Mouse (Mus musculus) heart, postnatal 0 days (tissue): ENCODE measurements around the gene Mre11a.

Source experiments
- CTCF ChIP-seq: IDR thresholded peaks from 2 replicates; pipeline ENCODE4 v1.5.1; 2016; ENCODE audit warnings: antibody characterized with exemption, control low read depth, low read depth
- EP300 ChIP-seq: IDR thresholded peaks from 2 replicates; pipeline ENCODE4 v1.6.1; 2016; ENCODE audit warnings: antibody characterized with exemption, low read depth

DNA sequence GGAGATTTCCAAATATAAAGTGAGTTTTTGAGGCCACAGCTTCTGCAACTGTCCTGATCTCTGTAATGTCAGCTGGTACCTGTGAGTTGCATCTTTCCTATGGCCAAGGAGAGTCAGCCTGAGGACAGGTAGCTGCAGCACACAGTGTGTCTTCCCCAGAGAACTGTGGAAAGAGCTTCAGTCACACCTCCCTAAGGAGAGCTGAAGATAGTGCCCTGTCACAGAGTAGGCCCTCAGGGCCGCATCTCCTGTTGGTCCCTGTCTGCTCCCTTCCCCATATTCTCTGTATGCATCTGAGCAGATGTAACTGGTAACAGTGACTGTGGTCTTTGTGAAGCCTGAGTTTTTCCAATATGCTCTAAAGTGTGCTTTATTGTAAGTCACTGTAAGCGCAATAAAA lies 85.9 kb downstream of the Mre11a start:
- TF ChIP-seq CTCF (no peak), EP300 (no peak)
